Mouse (Mus musculus) cerebellum, adult 2 months (tissue): ENCODE measurements around the gene Wee2. TPM values are rescaled to one million over a fixed set of nuclear protein-coding genes. Genes with fewer than 3 reads are reported as not detected.

ENCODE experiments used
- DNase-seq, 2 experiments: peaks; one replicate each; pipeline ENCODE4 v3.0.0; 2021
- H3K27ac ChIP-seq: fragments of 200-500 bp; 2 replicates; pipeline ENCODE4 v1.5.1; 2012; ENCODE audit warnings: low read length, control low read depth, inconsistent platforms; ENCODE audit not compliant: insufficient read depth
- H3K27me3 ChIP-seq: fragments of 200-500 bp; 2 replicates; pipeline ENCODE4 v1.6.1; 2012; ENCODE audit warnings: inconsistent platforms, mild to moderate bottlenecking, low read length, moderate library complexity; ENCODE audit not compliant: control insufficient read depth, insufficient read depth
- H3K4me1 ChIP-seq: fragments of 200-500 bp; 2 replicates; pipeline ENCODE4 v1.6.1; 2011; ENCODE audit warnings: low read length; ENCODE audit not compliant: control insufficient read depth, insufficient read depth
- H3K4me3 ChIP-seq: fragments of 200-500 bp; replicated peaks from 2 replicates; pipeline ENCODE3; 2011; ENCODE audit warnings: mild to moderate bottlenecking, low read depth, low read length, control low read depth; ENCODE audit not compliant: insufficient read depth
- CTCF ChIP-seq: fragments of 200-500 bp; IDR thresholded peaks from 2 replicates; pipeline ENCODE4 v1.5.1; 2011; ENCODE audit warnings: low read depth, mild to moderate bottlenecking, control low read depth, low read length, moderate library complexity, borderline replicate concordance; ENCODE audit not compliant: insufficient read depth
- POLR2A ChIP-seq: fragments of 200-500 bp; IDR thresholded peaks from 2 replicates; pipeline ENCODE4 v1.6.1; 2011; ENCODE audit warnings: low read length, control low read depth, borderline replicate concordance; ENCODE audit not compliant: insufficient read depth
- WGBS: fragments of 180-500 bp; shearing (Covaris S2); methylation state at CpG from one replicate; pipeline ENCODE4 v1.1.7; 2018; 5-methylcytosine and 5-hydroxymethylcytosine counted together
- polyA plus RNA-seq: library from polyadenylated mRNA; depleted of rRNA; stranded (reverse); fragments of >200 nt; gene quantifications from 2 replicates; pipeline ENCODE4 v1.2.3, GENCODE M21; 2012

Gene Wee2
- polyA plus RNA-seq, 1 experiment, result 0.28 TPM

DNA sequence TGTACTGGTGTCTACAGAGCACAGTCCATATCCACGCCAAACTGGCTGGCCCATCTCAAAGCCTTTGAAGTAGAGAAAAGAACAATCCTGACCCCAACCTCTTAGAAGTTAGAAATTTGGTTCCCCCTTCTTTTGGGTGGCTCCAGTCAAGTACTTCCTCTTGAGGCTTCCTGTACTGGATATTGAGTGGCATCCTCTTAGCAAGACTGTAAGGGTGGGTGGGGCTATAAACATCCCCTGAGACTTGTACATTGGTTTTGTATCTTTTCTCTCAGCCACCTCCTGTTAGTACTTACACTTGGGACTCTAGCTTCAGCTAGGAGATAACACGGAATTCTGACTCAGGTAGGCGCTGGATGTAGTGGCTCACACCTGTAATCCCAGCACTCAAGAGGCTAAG is 8.6 kb upstream of the Wee2 start:
- H3K27me3 ChIP-seq, result no peaks in the 10 kb centered on the region
- peak in 1 of 2 experiments; percentile 12 for DNase-seq
- H3K4me1 ChIP-seq, result peaks cover 45% of the 10 kb centered on the region; the same call in 1 of the 2 replicates
- no peak overlapping the region for H3K4me3 ChIP-seq
- peak overlapping the region; percentile 83; the same call in 1 of the 2 replicates for H3K27ac ChIP-seq
- TF ChIP-seq POLR2A (no peak), CTCF (no peak)
- 72% methylated on average over 3 of the region's 3 CpGs for WGBS

DNA sequence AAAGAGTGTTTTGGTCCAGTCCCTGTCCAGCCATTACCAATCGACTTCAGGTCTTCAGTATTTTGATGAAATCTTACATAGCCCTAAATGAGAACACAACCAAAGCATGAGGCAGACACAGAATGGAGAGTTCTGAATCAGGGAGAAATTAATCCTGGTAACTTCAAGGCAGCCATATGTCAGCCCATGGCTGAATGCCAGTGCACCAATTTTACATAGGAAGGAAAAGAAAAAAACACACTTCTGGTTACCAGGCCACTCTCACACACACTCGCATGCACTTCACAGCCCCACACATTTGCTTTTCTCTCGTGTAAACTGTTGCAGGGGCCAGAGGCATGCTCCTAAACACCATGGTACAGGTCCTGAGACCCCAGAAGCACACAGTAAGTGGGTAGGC is 8.0 kb upstream of the Wee2 start:
- H3K4me1 ChIP-seq, result peaks cover 41% of the 10 kb centered on the region; the same call in 1 of the 2 replicates
- H3K27ac ChIP-seq, result peak overlapping the region; percentile 31
- WGBS, result 14% methylated on average over 3 of the region's 3 CpGs
- no peaks in the 10 kb centered on the region for H3K27me3 ChIP-seq
- DNase-seq, result peak; percentile 75 to 80
- peak overlapping the region; percentile 28 for H3K4me3 ChIP-seq
- TF ChIP-seq CTCF, result no peak
- TF ChIP-seq POLR2A, result no peak

DNA sequence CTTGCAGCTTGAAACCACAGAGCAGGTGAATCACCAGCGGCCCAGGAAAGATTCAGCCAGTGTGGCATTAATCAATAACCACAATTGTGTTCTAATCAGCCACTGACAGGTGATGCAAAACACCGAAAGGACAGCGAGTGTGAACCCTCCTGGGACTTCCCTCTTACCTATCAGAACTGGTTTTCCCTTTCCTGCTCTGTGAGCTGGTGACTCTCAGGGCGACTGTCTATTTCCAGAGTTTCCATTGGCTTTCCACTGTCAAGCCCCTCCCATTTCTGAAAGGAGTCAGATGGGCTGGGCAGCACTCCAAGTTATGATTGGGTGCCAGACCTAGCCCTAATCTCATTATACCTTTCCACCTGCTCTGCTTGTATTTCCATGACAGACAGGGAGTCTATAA is 7.5 kb upstream of the Wee2 start:
- 7% methylated on average over 4 of the region's 4 CpGs for WGBS
- H3K4me1 ChIP-seq, result peaks cover 37% of the 10 kb centered on the region; the same call in 1 of the 2 replicates
- peak; percentile 86 to 92 for DNase-seq
- peak overlapping the region; percentile 72 for H3K27ac ChIP-seq
- peak overlapping the region; percentile 28 for H3K4me3 ChIP-seq
- TF ChIP-seq CTCF (no peak), POLR2A (peak; percentile 15; the same call in 1 of the 2 replicates)
- no peaks in the 10 kb centered on the region for H3K27me3 ChIP-seq

DNA sequence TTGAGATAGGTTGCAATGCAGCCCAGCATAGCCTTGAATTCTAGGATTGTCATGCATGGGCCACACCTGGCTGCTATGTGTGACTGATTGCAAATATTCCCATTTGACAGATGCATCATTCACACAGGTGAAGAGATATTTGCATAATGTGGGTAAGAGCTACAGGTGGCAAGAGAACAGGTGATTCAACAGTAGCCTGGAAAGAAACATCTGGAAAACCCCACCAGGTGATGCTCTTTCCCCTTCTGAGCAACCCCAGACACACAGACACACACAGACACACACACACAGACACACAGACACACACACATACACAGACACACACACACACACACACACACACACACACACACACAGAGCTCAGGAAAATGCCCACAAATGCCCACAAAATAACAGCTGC is 7.1 kb upstream of the Wee2 start:
- Histone ChIP-seq H3K4me3 (peak overlapping the region; percentile 46), H3K4me1 (peaks cover 35% of the 10 kb centered on the region; the same call in 1 of the 2 replicates), H3K27ac (peak overlapping the region; percentile 72), H3K27me3 (no peaks in the 10 kb centered on the region)
- TF ChIP-seq CTCF, result no peak
- no peak for TF ChIP-seq POLR2A
- no peak for DNase-seq

DNA sequence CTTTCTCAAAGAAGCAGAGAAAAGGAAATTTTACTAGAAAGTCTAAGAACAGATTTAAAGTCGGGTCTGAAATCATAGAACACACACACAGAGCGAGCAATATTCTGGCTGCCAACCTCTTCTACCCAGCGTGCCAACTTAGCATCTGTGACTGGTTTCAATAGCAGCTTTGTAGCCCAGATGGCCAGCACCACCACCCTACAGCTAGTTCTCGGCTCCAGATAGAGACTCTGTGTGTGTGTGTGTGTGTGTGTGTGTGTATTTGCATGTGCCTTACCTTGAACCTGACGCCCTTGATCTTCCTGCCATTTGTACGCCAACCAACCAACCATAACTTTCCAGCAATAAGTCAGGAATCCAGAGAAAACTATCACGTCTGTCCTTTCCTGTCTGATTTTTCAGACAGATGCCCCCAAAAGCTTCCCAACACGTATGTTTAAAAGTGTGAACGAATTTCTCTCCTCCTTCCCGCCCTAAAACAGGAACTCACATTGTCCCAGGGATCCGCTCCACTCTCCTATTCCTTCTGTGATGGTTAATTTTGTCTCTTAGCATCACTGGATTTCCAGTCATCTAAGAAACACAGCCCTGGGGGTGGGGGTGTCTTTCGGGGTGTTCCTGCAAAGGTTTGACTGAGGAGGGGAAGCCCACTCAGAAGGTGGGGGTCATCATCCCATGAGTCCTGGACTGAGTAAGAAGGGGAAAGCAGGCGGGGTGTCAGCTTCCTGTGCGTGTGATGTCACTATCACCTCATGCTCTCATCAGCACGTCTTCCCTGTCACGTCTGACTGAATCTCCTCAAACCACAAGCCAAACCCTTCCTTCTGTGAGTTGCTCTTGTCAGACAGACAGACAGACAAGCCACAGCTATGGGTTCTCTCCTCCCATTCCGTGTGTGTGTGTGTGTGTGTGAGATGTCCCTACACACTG is 6.3 kb upstream of the Wee2 start:
- WGBS, result 19% methylated on average over 17 of the region's 17 CpGs
- peak; percentile 81 to 93 for DNase-seq
- TF ChIP-seq POLR2A (no peak), CTCF (no peak)
- Histone ChIP-seq H3K4me1 (peaks cover 27% of the 10 kb centered on the region; the same call in 1 of the 2 replicates), H3K4me3 (peak overlapping the region; percentile 46), H3K27ac (peak overlapping the region; percentile 77), H3K27me3 (no peaks in the 10 kb centered on the region)

DNA sequence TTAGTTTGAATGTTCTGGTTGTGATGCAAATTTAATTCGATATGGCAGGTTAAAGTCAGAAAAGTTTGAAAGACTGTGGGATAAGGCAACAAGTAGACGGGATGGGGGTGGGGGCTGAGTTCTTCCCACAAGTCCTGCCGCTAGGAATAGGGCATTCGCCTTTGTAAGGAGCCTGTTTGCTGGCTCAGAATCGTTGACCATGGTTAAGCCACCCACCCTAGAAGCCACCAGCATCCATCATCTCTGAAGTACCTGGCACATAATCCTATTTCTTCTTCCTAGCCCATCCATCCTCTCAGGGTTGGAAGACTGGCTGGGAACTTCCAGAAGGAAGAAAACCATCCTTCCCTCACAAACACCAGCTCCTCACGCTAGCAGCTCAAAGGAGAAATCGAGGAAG is 4.2 kb upstream of the Wee2 start:
- H3K4me3 ChIP-seq, result peak overlapping the region; percentile 89
- TF ChIP-seq POLR2A, result no peak
- TF ChIP-seq CTCF, result no peak
- DNase-seq, result no peak
- 4% methylated on average over 7 of the region's 7 CpGs for WGBS
- peaks cover 19% of the 10 kb centered on the region; the same call in 1 of the 2 replicates for H3K4me1 ChIP-seq
- H3K27ac ChIP-seq, result peak overlapping the region; percentile 99
- no peaks in the 10 kb centered on the region for H3K27me3 ChIP-seq

DNA sequence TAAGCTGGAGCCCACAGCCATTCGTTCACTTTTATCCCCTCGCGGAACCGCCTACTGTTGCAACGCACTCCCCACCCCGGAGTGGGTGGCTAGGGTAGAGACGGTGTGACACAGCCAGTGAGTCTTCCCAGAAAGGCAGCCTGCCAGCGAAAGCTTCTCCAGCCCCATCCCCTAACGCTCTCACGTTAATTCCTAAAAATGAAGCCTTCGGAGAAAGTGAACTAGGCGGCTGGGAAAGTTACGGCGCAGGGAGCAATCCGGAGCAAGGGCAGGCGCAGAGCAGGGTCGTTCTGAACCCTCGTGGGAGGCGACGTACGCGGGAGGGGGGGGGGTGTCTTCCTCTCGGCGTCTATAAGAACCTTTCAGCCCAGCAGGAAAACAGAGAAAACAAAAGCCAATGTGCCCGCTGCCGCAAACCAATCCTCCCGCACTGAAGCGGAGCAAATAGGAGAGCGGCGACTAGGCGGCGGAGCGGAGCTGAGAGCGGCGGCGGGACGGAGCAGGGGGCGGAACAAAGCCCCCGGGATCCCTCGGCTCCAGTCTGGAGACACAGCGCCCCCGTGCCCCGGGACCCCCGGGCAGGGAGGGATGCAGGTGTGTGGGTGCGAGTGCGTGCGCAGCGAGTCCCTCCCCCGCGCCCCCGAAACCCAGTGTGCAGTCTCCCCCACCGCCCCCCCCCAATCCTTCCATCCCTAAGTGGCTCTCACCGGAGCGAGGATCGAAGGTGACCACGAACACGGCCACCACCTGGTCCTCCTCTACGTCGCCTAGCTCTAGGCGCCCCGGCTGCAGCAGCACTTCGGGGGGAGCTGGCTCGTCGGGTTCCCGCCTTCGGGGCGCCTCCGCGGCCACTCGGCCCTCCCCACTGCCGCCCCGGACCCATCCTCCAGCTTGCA is 3.5 kb upstream of the Wee2 start:
- Histone ChIP-seq H3K27ac (peak overlapping the region; percentile 99), H3K27me3 (no peaks in the 10 kb centered on the region), H3K4me1 (peaks cover 18% of the 10 kb centered on the region; the same call in 1 of the 2 replicates), H3K4me3 (peak overlapping the region; percentile 89)
- under 1% methylated on average over 72 of the region's 72 CpGs for WGBS
- peak; percentile 78 for DNase-seq
- TF ChIP-seq CTCF (no peak), POLR2A (no peak)
